ENCODE assay signal across 7 mouse cellular contexts in the genomic region with DNA sequence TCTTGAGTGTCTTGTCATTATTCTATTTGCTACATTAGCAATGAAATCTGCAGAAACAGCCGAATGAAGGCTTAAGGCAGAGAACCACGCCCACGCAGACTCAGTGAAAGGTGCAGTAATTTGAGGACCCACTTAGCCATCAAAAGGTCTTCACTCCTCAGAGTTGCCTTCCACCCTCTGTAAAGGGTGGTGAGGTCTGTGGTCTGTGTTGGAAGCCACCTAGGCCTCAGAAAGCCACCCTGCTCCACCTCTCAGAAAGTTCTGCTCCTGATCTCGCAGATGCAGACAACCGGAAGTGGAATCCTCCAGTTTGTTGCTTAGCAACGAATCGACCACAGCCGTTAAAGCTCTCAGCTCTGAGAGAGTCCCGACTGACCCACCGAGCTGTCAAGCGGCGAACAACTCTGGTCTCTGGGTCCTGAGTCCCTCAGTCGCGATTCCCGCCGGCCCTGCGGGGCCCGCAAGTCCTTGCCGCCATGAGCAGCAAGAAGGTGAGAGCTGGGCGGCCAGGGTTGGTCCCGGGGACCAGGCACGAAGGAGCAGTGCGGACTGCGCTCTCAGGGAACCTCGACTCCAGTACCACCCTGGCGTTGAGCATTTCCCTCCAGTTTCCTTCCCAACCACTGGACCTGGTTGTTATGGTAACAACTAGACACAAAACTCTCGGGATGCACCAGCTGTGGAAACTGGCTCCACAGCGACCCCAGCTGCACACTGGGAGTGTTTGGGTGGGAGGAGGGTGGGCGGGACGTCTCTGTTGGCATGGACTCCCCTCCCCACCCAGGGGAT. TPM values are rescaled to one million over a fixed set of nuclear protein-coding genes. Genes with fewer than 3 reads are reported as not detected.
DNase-seq lines count a peak whose midpoint lies in the region; ATAC-seq and TF ChIP-seq lines count a peak whose summit lies in the region.

Gene Dnah7c (plus strand): TSS at position 456 of the 789 bp plus-strand sequence.

- peak within 1 kb of the TSS; percentile 13 for H3K4me3 ChIP-seq in lung, adult 2 months (replicated peaks; ENCODE audit: extremely low read depth, low read depth, low read length)
- H3K4me3 ChIP-seq in embryonic facial prominence, embryonic 12.5 days = peak within 1 kb of the TSS; percentile 52
- peak within 1 kb of the TSS; percentile 47 for H3K4me3 ChIP-seq in hindbrain, postnatal 0 days (ENCODE audit: low read length)
- peak within 1 kb of the TSS; percentile 26 for H3K4me3 ChIP-seq in small intestine, adult 2 months (ENCODE audit: low read depth, low read length)

- peak within 1 kb of the TSS; percentile 54; the same call in 1 of the 2 replicates for H3K9ac ChIP-seq in embryonic facial prominence, embryonic 12.5 days
- H3K9ac ChIP-seq in hindbrain, postnatal 0 days (replicated peaks; ENCODE audit: low read length) = peak within 1 kb of the TSS; percentile 45; the same call in 1 of the 2 replicates

- H3K27ac ChIP-seq in embryonic facial prominence, embryonic 12.5 days = no peak within 1 kb of the TSS
- H3K27ac ChIP-seq in hindbrain, postnatal 0 days = no peak within 1 kb of the TSS
- no peak within 1 kb of the TSS for H3K27ac ChIP-seq in small intestine, adult 2 months (ENCODE audit: insufficient read depth, low read depth, low read length)

- no peaks in the 10 kb centered on the region for H3K27me3 ChIP-seq in embryonic facial prominence, embryonic 12.5 days
- no peaks in the 10 kb centered on the region for H3K27me3 ChIP-seq in hindbrain, postnatal 0 days (ENCODE audit: insufficient read depth, low read length)
- H3K27me3 ChIP-seq in small intestine, adult 2 months (ENCODE audit: control insufficient read depth, insufficient read depth, low read length) = no peaks in the 10 kb centered on the region

- peaks cover 2% of the 10 kb centered on the region; the same call in 1 of the 2 replicates for H3K4me1 ChIP-seq in lung, adult 2 months (ENCODE audit: control insufficient read depth, insufficient read depth, low read length)
- no peaks in the 10 kb centered on the region for H3K4me1 ChIP-seq in embryonic facial prominence, embryonic 12.5 days
- H3K4me1 ChIP-seq in hindbrain, postnatal 0 days (ENCODE audit: insufficient read depth, low read length) = no peaks in the 10 kb centered on the region
- H3K4me1 ChIP-seq in small intestine, adult 2 months (ENCODE audit: control insufficient read depth, insufficient read depth, insufficient read length, low read length) = 0 out of 2 replicates have a peak, but pooled peaks cover 4% of the 10 kb centered on the region

- H3K9me3 ChIP-seq in embryonic facial prominence, embryonic 12.5 days = no peaks in the 10 kb centered on the region
- no peaks in the 10 kb centered on the region for H3K9me3 ChIP-seq in hindbrain, postnatal 0 days (ENCODE audit: low read length)

- peak; percentile 65 for ATAC-seq in embryonic facial prominence, embryonic 12.5 days (ENCODE audit: insufficient number of reproducible peaks, insufficient read depth, low FRiP score, low TSS enrichment)
- peak; percentile 90 for ATAC-seq in hindbrain, postnatal 0 days

- no peak for TF ChIP-seq CTCF in lung, adult 2 months (IDR thresholded peaks at IDR 0.05; ENCODE audit: insufficient read depth, low read length)
- TF ChIP-seq CTCF in hindbrain, postnatal 0 days (IDR thresholded peaks at IDR 0.05; ENCODE audit: low read depth) = peak; percentile 57
- TF ChIP-seq CTCF in small intestine, adult 2 months (IDR thresholded peaks at IDR 0.05; ENCODE audit: extremely low read depth, insufficient read length, insufficient replicate concordance, low read depth, low read length) = no peak

- no peaks in the 10 kb centered on the region for H3K36me3 ChIP-seq in embryonic facial prominence, embryonic 12.5 days
- H3K36me3 ChIP-seq in hindbrain, postnatal 0 days (ENCODE audit: insufficient read depth, low read length) = no peaks in the 10 kb centered on the region
- H3K36me3 ChIP-seq in small intestine, adult 2 months (ENCODE audit: control insufficient read depth, insufficient read depth, low read length) = no peaks in the 10 kb centered on the region

- H3K4me2 ChIP-seq in embryonic facial prominence, embryonic 12.5 days (replicated peaks) = peak within 1 kb of the TSS; percentile 94
- peak within 1 kb of the TSS; percentile 83 for H3K4me2 ChIP-seq in hindbrain, postnatal 0 days (ENCODE audit: low read depth, low read length)

- no peak for DNase-seq in lung, adult 2 months
- DNase-seq in lung, postnatal 36 days = no peak
- DNase-seq in hindbrain, postnatal 0 days (ENCODE audit: low spot score) = peak; percentile 72
- DNase-seq in lung, postnatal 4 days = peak; percentile 6 to 26
- no peak for DNase-seq in spleen, postnatal 4 days (ENCODE audit: low spot score in 2 of 2)

- WGBS in lung, adult 2 months = 9% methylated on average over 30 of the region's 30 CpGs
- WGBS in embryonic facial prominence, embryonic 12.5 days = 9% methylated on average over 30 of the region's 30 CpGs
- WGBS in hindbrain, postnatal 0 days = 9% methylated on average over 30 of the region's 30 CpGs
- WGBS in small intestine, adult 2 months = 11% methylated on average over 30 of the region's 30 CpGs

- no peak for TF ChIP-seq POLR2A in lung, adult 2 months (IDR thresholded peaks at IDR 0.05; ENCODE audit: borderline replicate concordance, extremely low read depth, low read depth, low read length)
- TF ChIP-seq POLR2A in small intestine, adult 2 months (IDR thresholded peaks at IDR 0.05; ENCODE audit: low read depth, low read length) = no peak

RNA-seq across cellular contexts. Expression of gene Dnah7c, which starts in this region (rescaled TPM):
- polyA plus RNA-seq in lung, adult 2 months (2012; rRNA removed) = 0.20 and 0.37 TPM in 2 replicates
- 0.05 and 0.06 TPM in 2 replicates for polyA plus RNA-seq in embryonic facial prominence, embryonic 12.5 days (2016; fragmentation: Nextera tagmentation; extraction: Ambion mirVana)
- total RNA-seq in hindbrain, postnatal 0 days (2014; rRNA removed) = 0.22 and 0.52 TPM in 2 replicates
- polyA plus RNA-seq in hindbrain, postnatal 0 days (2015; fragmentation: Nextera tagmentation; extraction: Ambion mirVana) = 0.11 and 0.18 TPM in 2 replicates
- not detected in 2 replicates for polyA plus RNA-seq in small intestine, adult 2 months (2012; rRNA removed)

Comparison
In these comparisons a context has a peak if more than half of its experiments do, and no peak if none do; other contexts are left out.
1. DNase-seq: peak in lung, postnatal 4 days (2 of 2); none in lung, adult 2 months (single experiment), lung, postnatal 36 days (single experiment) and spleen, postnatal 4 days (0 of 2).
2. Peak in ATAC-seq, H3K4me3 ChIP-seq, H3K9ac ChIP-seq and H3K4me2 ChIP-seq in embryonic facial prominence, embryonic 12.5 days; RNA of the gene not detected or under 1 TPM.
3. Peak in DNase-seq, ATAC-seq, H3K4me3 ChIP-seq, H3K9ac ChIP-seq and H3K4me2 ChIP-seq in hindbrain, postnatal 0 days; RNA of the gene not detected or under 1 TPM.
4. Peak in every context shown above with its lines, with median percentiles within 50 percentile points of each other: H3K4me3 ChIP-seq.